Mouse (Mus musculus): ENCODE measurements at regions not wholly inside any gene's neighbourhood (a gene's known extent, or its start where the extent isn't known, plus 50 kb on each side); places are given as distances from the start of the nearest gene placed in this dataset.

GRCm38 (mm10) chr19:26994586-26995352 is 109.1 kb downstream of the Gm815 start:
- DNase-seq (ENCODE audit: low read depth, low spot score): no peak

GRCm38 (mm10) chr19:26999596-26999995 is 113.9 kb downstream of the Gm815 start:
- Histone ChIP-seq H3K27me3 (ENCODE audit: control insufficient read depth in 1 of 2, insufficient read depth in 2 of 2, low read length in 2 of 2) (no peaks in the 10 kb centered on the region), H3K27ac (ENCODE audit: control insufficient read depth, low read depth, low read length) (no peak overlapping the region), H3K9me3 (replicated peaks; ENCODE audit: insufficient read depth, low read length) (no peaks in the 10 kb centered on the region), H3K36me3 (ENCODE audit: control insufficient read depth in 1 of 2, insufficient read depth in 2 of 2, low read length in 2 of 2) (no peaks in the 10 kb centered on the region), H3K4me1 (ENCODE audit: control insufficient read depth in 1 of 2, insufficient read depth in 2 of 2, low read length in 2 of 2) (no peaks in the 10 kb centered on the region), H3K4me3 (ENCODE audit: control insufficient read depth in 1 of 2, insufficient read depth in 1 of 2, low read depth in 2 of 2, low read length in 2 of 2) (no peak overlapping the region), H3K9ac (ENCODE audit: control insufficient read depth, low read depth, low read length, poor library complexity, severe bottlenecking) (no peak overlapping the region), H3K79me2 (ENCODE audit: control insufficient read depth, insufficient read depth, low read length, poor library complexity) (no peaks in the 10 kb centered on the region)
- no peak for DNase-seq (ENCODE audit: low read depth, low spot score)
- no peak for TF ChIP-seq UBTF (IDR thresholded peaks at IDR 0.05; ENCODE audit: borderline replicate concordance, insufficient read depth, low read depth, low read length)
- no peak for TF ChIP-seq BHLHE40 (IDR thresholded peaks at IDR 0.05; ENCODE audit: borderline replicate concordance, low read depth, low read length)
- no peak for TF ChIP-seq ZC3H11A (IDR thresholded peaks at IDR 0.05; ENCODE audit: low read depth, low read length)
- no peak for TF ChIP-seq TCF12 (IDR thresholded peaks at IDR 0.05; ENCODE audit: low read depth, low read length)
- no peak for TF ChIP-seq RCOR1 (IDR thresholded peaks at IDR 0.05; ENCODE audit: low read depth, low read length)
- no peak for TF ChIP-seq USF2 (IDR thresholded peaks at IDR 0.05; ENCODE audit: borderline replicate concordance in 1 of 2, insufficient read depth in 1 of 2, low read depth in 1 of 2, low read length in 2 of 2)

More at GRCm38 (mm10) chr19:26994586-26995352, 109.1 kb downstream of the Gm815 start:
- Histone ChIP-seq H3K79me2 (ENCODE audit: control insufficient read depth, insufficient read depth, low read length, poor library complexity) (no peaks in the 10 kb centered on the region), H3K4me1 (ENCODE audit: control insufficient read depth in 1 of 2, insufficient read depth in 2 of 2, low read length in 2 of 2) (no peaks in the 10 kb centered on the region), H3K27me3 (ENCODE audit: control insufficient read depth in 1 of 2, insufficient read depth in 2 of 2, low read length in 2 of 2) (no peaks in the 10 kb centered on the region), H3K27ac (ENCODE audit: control insufficient read depth, low read depth, low read length) (no peak overlapping the region), H3K36me3 (ENCODE audit: control insufficient read depth in 1 of 2, insufficient read depth in 2 of 2, low read length in 2 of 2) (no peaks in the 10 kb centered on the region), H3K9me3 (replicated peaks; ENCODE audit: insufficient read depth, low read length) (no peaks in the 10 kb centered on the region), H3K9ac (ENCODE audit: control insufficient read depth, low read depth, low read length, poor library complexity, severe bottlenecking) (no peak overlapping the region), H3K4me3 (ENCODE audit: control insufficient read depth in 1 of 2, insufficient read depth in 1 of 2, low read depth in 2 of 2, low read length in 2 of 2) (no peak overlapping the region)
- TF ChIP-seq ETS1 (IDR thresholded peaks at IDR 0.05; ENCODE audit: low read depth, low read length) (no peak), POLR2AphosphoS5 (IDR thresholded peaks at IDR 0.05; ENCODE audit: borderline replicate concordance, low read depth, low read length) (no peak), MYC (IDR thresholded peaks at IDR 0.05; ENCODE audit: low read depth, low read length) (no peak), TAL1 (IDR thresholded peaks at IDR 0.05; ENCODE audit: low read length) (no peak), MYB (IDR thresholded peaks at IDR 0.05; ENCODE audit: low read depth, low read length) (no peak), SIN3A (IDR thresholded peaks at IDR 0.05; ENCODE audit: low read length) (no peak), GATA1 (IDR thresholded peaks at IDR 0.05; ENCODE audit: low read depth, low read length) (no peak), MAFK (IDR thresholded peaks at IDR 0.05; ENCODE audit: borderline replicate concordance, low read depth, low read length) (no peak)
